Mouse (Mus musculus) testis, adult 2 months (tissue): ENCODE measurements at regions not wholly inside any gene's neighbourhood (a gene's known extent, or its start where the extent isn't known, plus 50 kb on each side); places are given as distances from the start of the nearest gene placed in this dataset.

ENCODE experiments used
- CTCF ChIP-seq: fragments of 200-500 bp; IDR thresholded peaks from 2 replicates; pipeline ENCODE4 v1.5.1; 2012; ENCODE audit warnings: low read depth, mild to moderate bottlenecking, inconsistent platforms, low read length, moderate library complexity; ENCODE audit not compliant: control insufficient read depth, insufficient read depth, insufficient replicate concordance
- POLR2A ChIP-seq: fragments of 200-500 bp; IDR thresholded peaks from 2 replicates; pipeline ENCODE4 v1.6.1; 2012; ENCODE audit warnings: low read depth, mild to moderate bottlenecking, inconsistent platforms, low read length, moderate library complexity; ENCODE audit not compliant: control insufficient read depth

- no peak for TF ChIP-seq POLR2A
- TF ChIP-seq CTCF: no peak
Measured at GRCm38 (mm10) chr11:109059863-109060526, 84.2 kb downstream of the E030025P04Rik start.
